Mouse (Mus musculus) bone marrow macrophage, adult 2 months (primary cell): ENCODE data around the gene Rdh7.

ENCODE experiments used
- CTCF ChIP-seq: IDR thresholded peaks from 2 replicates; pipeline ENCODE4 v1.5.1; 2012; ENCODE audit warnings: low read depth, mild to moderate bottlenecking, low read length, moderate library complexity
- POLR2A ChIP-seq: IDR thresholded peaks from 2 replicates; pipeline ENCODE4 v1.6.1; 2012; ENCODE audit warnings: mild to moderate bottlenecking, low read depth, low read length, borderline replicate concordance

- TF ChIP-seq POLR2A (no peak), CTCF (no peak)
Measured at GRCm38 (mm10) chr10:127896705-127897104, 8.1 kb upstream of the Rdh7 start.
